Mouse (Mus musculus): ENCODE data around the gene Sh3bp1. TPM values are rescaled to one million over a fixed set of nuclear protein-coding genes. Genes with fewer than 3 reads are reported as not detected.
A peak's percentile ranks its signal among the peaks of the same experiment; 100 is the strongest.

Gene Sh3bp1
- polyA plus RNA-seq, 1 experiment from 2014 or later: 10.0 TPM

GRCm38 (mm10) chr15:78957021-78957420, 57.5 kb downstream of the Sh3bp1 start:
- no peaks in the 10 kb centered on the region for H3K27me3 ChIP-seq (replicated peaks)
- H3K4me1 ChIP-seq: no peaks in the 10 kb centered on the region
- 76% methylated on average over 15 of the region's 15 CpGs for WGBS
- H3K9ac ChIP-seq: no peak overlapping the region
- no peaks in the 10 kb centered on the region for H3K9me3 ChIP-seq
- H3K4me2 ChIP-seq (replicated peaks): no peak overlapping the region
- peaks cover 62% of the 10 kb centered on the region for H3K36me3 ChIP-seq
- 0 out of 2 replicates have a peak, but pooled peaks have one; percentile 4 for ATAC-seq (ENCODE audit: low FRiP score, low read depth)
- H3K4me3 ChIP-seq: no peak overlapping the region
- H3K27ac ChIP-seq: no peak overlapping the region

- Histone ChIP-seq H3K4me3 (no peak overlapping the region), H3K9ac (no peak overlapping the region), H3K4me1 (0 out of 2 replicates have a peak, but pooled peaks cover 6% of the 10 kb centered on the region), H3K4me2 (replicated peaks) (no peak overlapping the region), H3K27me3 (replicated peaks) (no peaks in the 10 kb centered on the region), H3K36me3 (peaks cover 46% of the 10 kb centered on the region), H3K9me3 (no peaks in the 10 kb centered on the region), H3K27ac (no peak overlapping the region)
- 92% methylated on average over 11 of the region's 11 CpGs for WGBS
- no peak for ATAC-seq (ENCODE audit: low FRiP score, low read depth)
Observed at GRCm38 (mm10) chr15:78959537-78959936, 60.0 kb downstream of the Sh3bp1 start.

- H3K27me3 ChIP-seq (replicated peaks): no peaks in the 10 kb centered on the region
- H3K27ac ChIP-seq: no peak overlapping the region
- 0 out of 2 replicates have a peak, but pooled peaks cover 6% of the 10 kb centered on the region for H3K4me1 ChIP-seq
- no peaks in the 10 kb centered on the region for H3K9me3 ChIP-seq
- ATAC-seq (ENCODE audit: low FRiP score, low read depth): no peak
- no peak overlapping the region for H3K9ac ChIP-seq
- no peak overlapping the region for H3K4me3 ChIP-seq
- WGBS: 79% methylated on average over 4 of the region's 4 CpGs
- peaks cover 45% of the 10 kb centered on the region for H3K36me3 ChIP-seq
- H3K4me2 ChIP-seq (replicated peaks): no peak overlapping the region
Observed at GRCm38 (mm10) chr15:78960088-78960487, 60.5 kb downstream of the Sh3bp1 start.

Small RNA genes lying within 50 kb of the gene (microRNA-seq; reads per million reads assigned to microRNA genes)
- gene Mir6955: not detected

Other genes starting within 250 kb of the Sh3bp1 start
- 1.9 and 2.0 TPM in 2 replicates for gene Elfn2, start 181.0 kb upstream of the Sh3bp1 start, polyA plus RNA-seq (2016; fragmentation: Nextera tagmentation; extraction: Ambion mirVana)
- 65.3 and 72.9 TPM in 2 replicates for gene Mfng, start 126.3 kb upstream of the Sh3bp1 start, polyA plus RNA-seq (2016; fragmentation: Nextera tagmentation; extraction: Ambion mirVana)
- gene Card10, start 96.7 kb upstream of the Sh3bp1 start, polyA plus RNA-seq (2016; fragmentation: Nextera tagmentation; extraction: Ambion mirVana): 2.8 and 3.4 TPM in 2 replicates
- 14.9 and 17.6 TPM in 2 replicates for gene Cdc42ep1, start 57.1 kb upstream of the Sh3bp1 start, polyA plus RNA-seq (2016; fragmentation: Nextera tagmentation; extraction: Ambion mirVana)
- gene Lgals2, start 44.2 kb upstream of the Sh3bp1 start, polyA plus RNA-seq (2016; fragmentation: Nextera tagmentation; extraction: Ambion mirVana): not detected in 2 replicates
- gene Gga1, start 22.6 kb upstream of the Sh3bp1 start, polyA plus RNA-seq (2016; fragmentation: Nextera tagmentation; extraction: Ambion mirVana): 55.6 and 57.5 TPM in 2 replicates
- gene Gm49510, start 101 bp upstream of the Sh3bp1 start, polyA plus RNA-seq (2016; fragmentation: Nextera tagmentation; extraction: Ambion mirVana): 0.28 and 0.32 TPM in 2 replicates
- gene Pdxp, start 14.2 kb downstream of the Sh3bp1 start, polyA plus RNA-seq (2016; fragmentation: Nextera tagmentation; extraction: Ambion mirVana): 44.6 and 47.1 TPM in 2 replicates
- 327 and 328 TPM in 2 replicates for gene Lgals1, start 27.0 kb downstream of the Sh3bp1 start, polyA plus RNA-seq (2016; fragmentation: Nextera tagmentation; extraction: Ambion mirVana)
- 58.4 and 62.4 TPM in 2 replicates for gene Nol12, start 35.2 kb downstream of the Sh3bp1 start, polyA plus RNA-seq (2016; fragmentation: Nextera tagmentation; extraction: Ambion mirVana)
- 35.2 and 42.0 TPM in 2 replicates for gene Triobp, start 48.0 kb downstream of the Sh3bp1 start, polyA plus RNA-seq (2016; fragmentation: Nextera tagmentation; extraction: Ambion mirVana)
- gene H1f0, start 128.7 kb downstream of the Sh3bp1 start, polyA plus RNA-seq (2016; fragmentation: Nextera tagmentation; extraction: Ambion mirVana): 487 and 528 TPM in 2 replicates
- not detected in 2 replicates for gene Galr3, start 142.1 kb downstream of the Sh3bp1 start, polyA plus RNA-seq (2016; fragmentation: Nextera tagmentation; extraction: Ambion mirVana)
- gene Ankrd54, start 163.1 kb downstream of the Sh3bp1 start, polyA plus RNA-seq (2016; fragmentation: Nextera tagmentation; extraction: Ambion mirVana): 62.5 and 64.2 TPM in 2 replicates
- gene Eif3l, start 175.4 kb downstream of the Sh3bp1 start, polyA plus RNA-seq (2016; fragmentation: Nextera tagmentation; extraction: Ambion mirVana): 197 and 205 TPM in 2 replicates
- gene Micall1, start 209.1 kb downstream of the Sh3bp1 start, polyA plus RNA-seq (2016; fragmentation: Nextera tagmentation; extraction: Ambion mirVana): 12.0 and 12.5 TPM in 2 replicates
- 318 and 338 TPM in 2 replicates for gene Polr2f, start 241.2 kb downstream of the Sh3bp1 start, polyA plus RNA-seq (2016; fragmentation: Nextera tagmentation; extraction: Ambion mirVana)
- gene 1700088E04Rik, start 241.5 kb downstream of the Sh3bp1 start, polyA plus RNA-seq (2016; fragmentation: Nextera tagmentation; extraction: Ambion mirVana): 9.4 and 11.7 TPM in 2 replicates